Mouse (Mus musculus): ENCODE measurements around the gene Map2k1.
"Not testable (repeated sequence)": the region's sequence is repeated elsewhere in the genome, so short reads cannot be mapped to it uniquely, and the experiment has no call there.

The Map2k1 gene

GRCm38 (mm10) chr9:64214452-64214851 is 39.0 kb downstream of the Map2k1 start:
- no peak for DNase-seq (ENCODE audit: inconsistent age in 2 of 2, low spot score in 1 of 2)

GRCm38 (mm10) chr9:64207509-64208084 is 45.8 kb downstream of the Map2k1 start:
- DNase-seq (ENCODE audit: inconsistent age in 2 of 2, low spot score in 1 of 2): no peak

DNA sequence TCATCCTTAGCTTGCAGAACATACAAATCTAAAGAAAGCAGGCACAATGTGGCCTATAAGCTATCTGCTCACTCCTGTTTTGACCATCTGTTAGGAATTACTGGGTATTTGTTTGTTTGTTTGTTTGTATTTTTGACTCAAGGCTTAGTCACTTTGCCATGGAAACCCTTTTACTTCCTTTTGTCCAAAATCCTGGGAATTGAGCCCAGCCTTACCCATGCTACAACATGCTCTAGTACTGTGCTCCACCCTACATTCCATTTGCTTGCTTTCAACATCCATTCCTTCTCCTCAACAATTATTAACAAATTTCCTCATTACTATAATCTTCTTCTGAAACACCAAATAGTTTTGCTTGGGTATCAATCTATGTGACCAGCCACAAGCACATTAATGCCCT is 50.6 kb downstream of the Map2k1 start:
- no peak for DNase-seq (ENCODE audit: inconsistent age in 2 of 2, low spot score in 1 of 2)

DNA sequence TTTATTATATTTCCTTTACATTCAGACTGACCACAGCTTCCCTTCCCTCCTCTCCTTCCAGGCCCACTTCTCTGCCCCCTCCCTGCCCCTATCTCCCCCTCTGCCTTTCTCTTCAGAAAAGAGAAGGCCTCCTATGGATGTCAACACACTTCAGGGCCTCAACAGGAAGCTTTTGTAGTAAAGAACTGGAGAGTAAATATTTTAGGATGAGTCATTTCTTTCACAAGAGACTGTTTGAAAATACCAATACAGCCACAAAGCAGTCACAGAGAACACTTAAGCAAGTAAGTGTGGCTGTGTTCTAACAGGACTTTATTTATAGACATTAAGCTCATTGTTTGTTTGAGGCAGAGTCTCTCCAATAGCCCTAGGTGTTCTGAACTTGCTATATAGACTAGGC is 51.1 kb downstream of the Map2k1 start:
- DNase-seq (ENCODE audit: inconsistent age in 2 of 2, low spot score in 1 of 2): no peak

GRCm38 (mm10) chr9:64199897-64200296 is 53.5 kb downstream of the Map2k1 start:
- DNase-seq (ENCODE audit: inconsistent age in 2 of 2, low spot score in 1 of 2): no peak

GRCm38 (mm10) chr9:64198763-64199418 is 54.5 kb downstream of the Map2k1 start:
- not testable (repeated sequence) for DNase-seq (ENCODE audit: inconsistent age in 2 of 2, low spot score in 1 of 2)

- DNase-seq (ENCODE audit: inconsistent age in 2 of 2, low spot score in 1 of 2): no peak
These were observed 55.2 kb downstream of the Map2k1 start for GRCm38 (mm10) chr9:64198068-64198762.

- DNase-seq (ENCODE audit: inconsistent age in 2 of 2, low spot score in 1 of 2): no peak
These were observed 55.9 kb downstream of the Map2k1 start for GRCm38 (mm10) chr9:64197524-64197923.

GRCm38 (mm10) chr9:64195554-64195953 is 57.9 kb downstream of the Map2k1 start:
- DNase-seq (ENCODE audit: inconsistent age in 2 of 2, low spot score in 1 of 2): no peak

DNA sequence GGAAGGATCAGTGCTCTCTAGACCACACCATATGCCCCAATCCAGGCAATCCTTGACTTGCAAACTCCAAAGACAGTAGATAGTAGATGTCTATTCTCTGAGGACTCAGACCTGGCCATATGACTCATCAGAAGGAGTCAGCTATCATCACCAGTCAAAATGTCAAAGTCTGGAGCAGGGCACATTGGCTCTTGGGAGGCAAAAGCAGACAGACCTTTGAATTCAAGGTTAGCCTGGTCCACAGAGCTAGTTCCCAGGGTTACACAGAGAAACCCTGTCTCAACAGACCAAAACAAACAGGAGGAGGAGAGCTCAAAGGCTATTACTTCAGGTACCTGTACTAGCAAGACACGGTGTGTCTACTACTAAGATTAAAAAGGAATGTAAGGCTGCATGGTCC is 59.6 kb downstream of the Map2k1 start:
- DNase-seq (ENCODE audit: inconsistent age in 2 of 2, low spot score in 1 of 2): peak; percentile 67 to 82

DNA sequence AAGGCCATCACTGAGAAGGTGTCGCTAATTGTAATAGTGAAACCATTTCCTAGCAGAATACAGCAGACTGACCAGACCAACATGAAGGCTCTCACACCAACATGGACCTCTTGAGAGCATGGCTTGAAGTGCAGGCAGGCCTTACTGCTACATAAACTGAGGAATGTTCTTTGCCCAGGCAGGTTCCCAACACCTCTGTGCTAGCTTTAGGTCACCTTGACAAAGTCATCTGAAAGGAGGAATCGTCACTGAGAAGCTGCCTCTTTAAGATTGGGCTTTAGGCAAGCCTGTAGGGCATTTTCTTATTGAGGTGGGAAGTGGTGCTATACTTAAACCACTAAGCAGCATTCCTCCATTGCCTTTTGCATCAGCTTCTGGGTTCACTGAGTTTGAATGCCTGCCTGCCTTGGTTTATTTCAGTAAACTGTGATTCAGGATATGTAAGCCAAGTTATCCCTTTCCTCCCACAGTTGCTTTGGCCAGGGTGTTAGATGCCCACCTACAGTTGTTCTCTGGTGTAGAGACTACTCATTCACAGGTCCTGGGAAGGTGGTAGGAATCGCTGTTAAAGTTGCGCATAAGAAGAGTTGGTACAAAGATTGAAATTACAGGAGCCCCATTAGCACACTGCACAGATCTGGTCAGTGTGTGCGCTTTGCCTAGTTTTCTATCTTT is 69.1 kb downstream of the Map2k1 start:
- DNase-seq (ENCODE audit: inconsistent age in 2 of 2, low spot score in 1 of 2): no peak

DNA sequence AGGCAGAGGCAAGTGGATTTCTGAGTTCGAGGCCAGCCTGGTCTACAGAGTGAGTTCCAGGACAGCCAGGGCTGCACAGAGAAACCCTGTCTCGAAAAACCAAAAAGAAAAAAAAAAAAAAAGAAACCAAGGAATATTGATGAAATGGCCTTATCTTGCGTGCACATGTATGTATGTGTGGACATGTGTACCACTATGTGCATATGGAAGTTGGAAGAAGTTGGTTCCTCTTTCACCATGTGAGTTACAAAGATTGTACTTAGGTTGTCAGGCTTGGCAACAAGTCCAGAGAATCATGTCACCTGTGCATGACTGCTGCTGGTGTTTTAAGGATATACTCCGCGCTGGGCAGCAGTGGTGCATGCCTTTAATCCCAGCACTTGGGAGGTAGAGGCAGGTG is 70.1 kb downstream of the Map2k1 start:
- not testable (repeated sequence) for DNase-seq (ENCODE audit: inconsistent age in 2 of 2, low spot score in 1 of 2)

GRCm38 (mm10) chr9:64178974-64179646 is 74.3 kb downstream of the Map2k1 start, which contains the start of gene Snapc5:
Snapc5 (plus strand) TSS chr9:64179274.
- DNase-seq (ENCODE audit: inconsistent age in 2 of 2, low spot score in 1 of 2): peak; percentile 92 to 97

- DNase-seq (ENCODE audit: inconsistent age in 2 of 2, low spot score in 1 of 2): no peak
These were observed 74.8 kb downstream of the Map2k1 start for GRCm38 (mm10) chr9:64178610-64178973.

GRCm38 (mm10) chr9:64175378-64175777 is 78.1 kb downstream of the Map2k1 start:
- no peak for DNase-seq (ENCODE audit: inconsistent age in 2 of 2, low spot score in 1 of 2)

- no peak for DNase-seq (ENCODE audit: inconsistent age in 2 of 2, low spot score in 1 of 2)
These were observed 78.7 kb downstream of the Map2k1 start for GRCm38 (mm10) chr9:64174766-64175165.

DNA sequence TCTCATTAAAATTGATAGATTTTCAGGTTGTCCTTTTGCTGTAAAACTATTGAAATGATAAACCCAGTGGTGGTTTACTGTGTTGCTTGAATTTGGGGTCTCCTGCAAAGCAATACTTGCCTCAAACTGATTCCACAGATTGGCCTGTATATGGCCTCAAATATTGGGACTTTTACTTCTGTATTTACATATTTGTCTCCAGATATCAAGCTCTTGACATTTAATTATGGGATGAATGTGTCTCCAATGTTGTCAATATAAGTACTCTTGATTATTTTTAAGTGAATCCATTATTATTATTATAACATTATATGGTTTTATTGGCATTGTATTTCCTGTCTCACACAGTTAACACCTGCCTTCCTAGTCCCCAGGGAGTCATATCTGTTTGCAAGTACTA is 79.1 kb downstream of the Map2k1 start:
- no peak for DNase-seq (ENCODE audit: inconsistent age in 2 of 2, low spot score in 1 of 2)

DNA sequence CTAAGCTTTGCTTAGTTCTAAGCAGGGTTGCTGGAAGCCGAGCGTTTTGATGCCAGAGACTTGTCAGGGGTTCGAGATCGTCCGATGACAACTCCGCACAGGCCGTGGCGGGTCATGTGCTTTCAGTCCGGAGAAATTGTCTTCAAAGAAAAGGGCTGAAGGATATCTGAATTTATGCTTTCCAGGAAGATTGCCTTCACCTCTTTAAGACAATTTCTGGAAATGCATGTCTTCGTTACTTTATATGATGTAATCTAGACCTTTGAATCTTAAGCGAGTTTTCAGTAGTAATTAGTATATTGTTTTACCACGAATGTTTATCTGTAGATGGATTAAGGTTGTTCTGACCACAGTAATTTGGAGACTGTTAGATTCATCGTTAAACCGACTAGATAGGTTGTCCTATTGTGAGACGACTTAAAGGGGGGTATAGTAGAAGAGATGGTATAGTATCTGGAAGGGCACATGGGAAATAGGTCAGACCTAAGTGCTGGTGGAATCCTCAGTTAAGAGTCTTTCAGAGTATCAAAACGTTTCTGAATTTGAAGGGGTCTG is 79.7 kb downstream of the Map2k1 start:
- DNase-seq (ENCODE audit: inconsistent age in 2 of 2, low spot score in 1 of 2): no peak

DNA sequence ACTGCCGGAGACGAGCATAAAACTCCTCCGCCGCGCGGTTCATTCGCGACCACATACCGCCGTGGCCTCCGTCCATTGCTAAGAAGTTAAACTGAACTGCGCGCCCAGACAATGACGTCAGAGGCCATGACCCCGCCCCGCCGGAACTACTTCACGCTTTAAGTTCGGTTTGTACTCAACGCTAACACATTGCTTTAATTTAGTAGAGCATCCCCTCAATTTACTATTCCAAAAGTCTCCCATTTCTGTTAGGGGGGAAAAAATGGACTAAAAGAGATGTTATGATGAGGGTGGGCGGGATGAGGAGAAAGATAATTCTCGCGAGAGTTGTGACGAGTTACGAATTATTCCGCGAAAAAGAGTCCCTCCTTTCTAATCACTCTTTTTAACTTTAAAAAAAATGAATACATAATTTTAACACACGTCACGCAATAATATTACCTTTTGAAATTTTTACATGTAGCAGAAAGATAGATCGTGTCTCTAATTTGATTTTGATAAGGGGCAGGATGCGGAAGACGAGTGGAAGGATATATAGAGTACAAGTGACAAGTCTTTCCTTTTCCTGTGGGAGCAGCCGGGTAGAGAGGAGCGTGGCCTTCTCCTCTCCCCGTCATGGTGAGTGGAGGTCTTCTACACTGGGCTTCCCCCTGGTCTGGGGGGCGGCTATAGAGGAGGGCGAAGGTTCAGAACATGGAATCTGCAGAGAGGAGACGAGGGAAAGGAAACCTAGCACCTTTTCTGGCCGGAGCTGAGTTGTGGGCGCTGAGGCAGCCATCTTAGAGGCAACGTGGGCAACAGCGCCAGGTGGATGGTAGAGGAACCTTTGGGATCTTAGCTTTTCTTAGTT is 80.4 kb downstream of the Map2k1 start, which contains the start of the genes Zwilch and Rpl4:
Zwilch (minus strand) TSS at position 289 of the 850 bp plus-strand sequence.
Rpl4 (plus strand) TSS at position 560 of the 850 bp plus-strand sequence.
- DNase-seq (ENCODE audit: inconsistent age in 2 of 2, low spot score in 1 of 2): peak; percentile 83 to 97

Measured in adrenal gland, adult (tissue).